Mouse (Mus musculus): Measurements from ENCODE around the gene Col5a3. TPM values are rescaled to one million over a fixed set of nuclear protein-coding genes. Genes with fewer than 3 reads are reported as not detected.

The Col5a3 gene
- polyA plus RNA-seq (2012) = 0.70 and 2.1 TPM in 2 replicates

GRCm38 (mm10) chr9:20814521-20815272 lies at the start of gene Col5a3:
Gene Col5a3 (minus strand): TSS chr9:20815067.

GRCm38 (mm10) chr9:20818236-20818635 lies 3.4 kb upstream of the Col5a3 start, which contains the start of gene Rdh8:
Gene Rdh8 (plus strand): TSS chr9:20818503.

GRCm38 (mm10) chr9:20746017-20746660 lies 68.7 kb downstream of the Col5a3 start, which contains the start of gene Olfm2:
Gene Olfm2 (minus strand): TSS chr9:20746349.

Other genes with a start within 250 kb of the Col5a3 start
- gene Zfp846, start 233.8 kb downstream of the Col5a3 start, polyA plus RNA-seq (2012) = 4.1 and 4.6 TPM in 2 replicates
- 16.2 and 18.3 TPM in 2 replicates for gene Ubl5, start 172.2 kb downstream of the Col5a3 start, polyA plus RNA-seq (2012)
- gene Fbxl12, start 170.3 kb downstream of the Col5a3 start, polyA plus RNA-seq (2012) = 25.0 and 30.8 TPM in 2 replicates
- 23.0 and 26.3 TPM in 2 replicates for gene Pin1, start 163.0 kb downstream of the Col5a3 start, polyA plus RNA-seq (2012)
- gene Olfm2, start 68.7 kb downstream of the Col5a3 start, polyA plus RNA-seq (2012) = 0.13 TPM in 2 replicates
- not detected in 2 replicates for gene Rdh8, start 3.4 kb upstream of the Col5a3 start, polyA plus RNA-seq (2012)
- 124 and 174 TPM in 2 replicates for gene A230050P20Rik, start 53.6 kb upstream of the Col5a3 start, polyA plus RNA-seq (2012)
- 2.7 and 4.1 TPM in 2 replicates for gene Angptl6, start 64.7 kb upstream of the Col5a3 start, polyA plus RNA-seq (2012)
- 281 and 400 TPM in 2 replicates for gene Ppan, start 73.1 kb upstream of the Col5a3 start, polyA plus RNA-seq (2012)
- gene Eif3g, start 83.6 kb upstream of the Col5a3 start, polyA plus RNA-seq (2012) = 554 and 634 TPM in 2 replicates
- gene Dnmt1, start 144.8 kb upstream of the Col5a3 start, polyA plus RNA-seq (2012) = 124 and 137 TPM in 2 replicates
- gene S1pr2, start 161.7 kb upstream of the Col5a3 start, polyA plus RNA-seq (2012) = 4.0 and 5.2 TPM in 2 replicates
- 111 and 114 TPM in 2 replicates for gene Mrpl4, start 187.7 kb upstream of the Col5a3 start, polyA plus RNA-seq (2012)
- 23.4 and 36.2 TPM in 2 replicates for gene Icam1, start 200.9 kb upstream of the Col5a3 start, polyA plus RNA-seq (2012)
- gene Icam4, start 214.3 kb upstream of the Col5a3 start, polyA plus RNA-seq (2012) = 21.8 and 32.7 TPM in 2 replicates
- 0.32 and 0.57 TPM in 2 replicates for gene Icam5, start 217.0 kb upstream of the Col5a3 start, polyA plus RNA-seq (2012)